Mouse (Mus musculus) NIH3T3 (cell line): Measurements from ENCODE around the gene Hmg20b.

Experiments used
- DNase-seq: peaks from one replicate; pipeline ENCODE4 v3.0.0-alpha.2; 2012; ENCODE audit warnings: low read depth

The Hmg20b gene

GRCm38 (mm10) chr10:81354738-81355477 is 4.6 kb upstream of the Hmg20b start:
- DNase-seq, result peak; percentile 69

- DNase-seq, result peak; percentile 62
Observed at GRCm38 (mm10) chr10:81351678-81352291, 1.5 kb upstream of the Hmg20b start.

GRCm38 (mm10) chr10:81349961-81350350 is 324 bp downstream of the Hmg20b start:
- DNase-seq, result no peak

- peak; percentile 74 for DNase-seq
Observed at GRCm38 (mm10) chr10:81349146-81349545, 1.1 kb downstream of the Hmg20b start.

GRCm38 (mm10) chr10:81346453-81347067 is 3.7 kb downstream of the Hmg20b start:
- no peak for DNase-seq

- DNase-seq, result no peak
Observed at GRCm38 (mm10) chr10:81345162-81345534, 5.1 kb downstream of the Hmg20b start.

GRCm38 (mm10) chr10:81344421-81345161 is 5.7 kb downstream of the Hmg20b start:
- peak; percentile 43 for DNase-seq

GRCm38 (mm10) chr10:81342686-81343505 is 7.4 kb downstream of the Hmg20b start, which contains the start of gene Gipc3:
Gene Gipc3 (minus strand): TSS chr10:81343266.
- no peak for DNase-seq

GRCm38 (mm10) chr10:81341333-81341949 is 8.8 kb downstream of the Hmg20b start:
- peak; percentile 85 for DNase-seq

GRCm38 (mm10) chr10:81340551-81341332 is 9.5 kb downstream of the Hmg20b start:
- DNase-seq, result no peak

GRCm38 (mm10) chr10:81336558-81336957 is 13.7 kb downstream of the Hmg20b start:
- DNase-seq, result no peak

GRCm38 (mm10) chr10:81335393-81336340 is 14.6 kb downstream of the Hmg20b start:
- DNase-seq, result peak; percentile 85

GRCm38 (mm10) chr10:81334324-81334723 is 16.0 kb downstream of the Hmg20b start:
- DNase-seq, result no peak

- DNase-seq, result no peak
Observed at GRCm38 (mm10) chr10:81332277-81332676, 18.0 kb downstream of the Hmg20b start.

GRCm38 (mm10) chr10:81330007-81330406 is 20.3 kb downstream of the Hmg20b start:
- DNase-seq, result peak; percentile 77

- DNase-seq, result peak; percentile 95
Observed at GRCm38 (mm10) chr10:81329194-81329975, 20.9 kb downstream of the Hmg20b start.

GRCm38 (mm10) chr10:81328386-81328785 is 21.9 kb downstream of the Hmg20b start, which contains the start of gene Tbxa2r:
Gene Tbxa2r (plus strand): TSS chr10:81328731.
- no peak for DNase-seq

- no peak for DNase-seq
Observed at GRCm38 (mm10) chr10:81327959-81328358, 22.3 kb downstream of the Hmg20b start.
